Mouse (Mus musculus): ENCODE measurements around the gene Prkar1a. TPM values are rescaled to one million over a fixed set of nuclear protein-coding genes. Genes with fewer than 3 reads are reported as not detected.

Gene Prkar1a
- 100 to 1,000 TPM; 380 to 385 TPM for total RNA-seq (2021)
- long read RNA-seq, experiment 1, transcript Prkar1a-201 (11 exons, 3,359 nt), result major isoform, 415 of 801 reads
- long read RNA-seq, experiment 1, partial matches to known transcripts, result 352 of 801 reads
- long read RNA-seq, experiment 1, other reads (novel, unspliced or antisense), result 33 of 801 reads
- long read RNA-seq, experiment 2, transcript Prkar1a-201 (11 exons, 3,359 nt), result major isoform, 423 of 800 reads
- long read RNA-seq, experiment 2, partial matches to known transcripts, result 344 of 800 reads
- long read RNA-seq, experiment 2, other reads (novel, unspliced or antisense), result 31 of 800 reads

GRCm38 (mm10) chr11:109649206-109649605 is at the start of gene Prkar1a:
Prkar1a (plus strand) TSS chr11:109649405.
- DNase-seq (ENCODE audit: low spot score in 2 of 2), result no peak

- no peak for DNase-seq (ENCODE audit: low spot score in 2 of 2)
These were observed 41.6 kb upstream of the Prkar1a start for GRCm38 (mm10) chr11:109607600-109607999.

- no peak for DNase-seq (ENCODE audit: low spot score in 2 of 2)
These were observed 40.1 kb upstream of the Prkar1a start for GRCm38 (mm10) chr11:109608976-109609625.

- DNase-seq (ENCODE audit: low spot score in 2 of 2), result no peak
These were observed 39.0 kb upstream of the Prkar1a start for GRCm38 (mm10) chr11:109610046-109610794.

GRCm38 (mm10) chr11:109610795-109611302 is 38.4 kb upstream of the Prkar1a start:
- peak in 1 of 2 experiments; percentile 21 for DNase-seq (ENCODE audit: low spot score in 2 of 2)

- DNase-seq (ENCODE audit: low spot score in 2 of 2), result peak; percentile 96 to 99
These were observed 37.7 kb upstream of the Prkar1a start, which contains the start of gene Wipi1 for GRCm38 (mm10) chr11:109611303-109612149. Wipi1 (minus strand) TSS chr11:109611967.

DNA sequence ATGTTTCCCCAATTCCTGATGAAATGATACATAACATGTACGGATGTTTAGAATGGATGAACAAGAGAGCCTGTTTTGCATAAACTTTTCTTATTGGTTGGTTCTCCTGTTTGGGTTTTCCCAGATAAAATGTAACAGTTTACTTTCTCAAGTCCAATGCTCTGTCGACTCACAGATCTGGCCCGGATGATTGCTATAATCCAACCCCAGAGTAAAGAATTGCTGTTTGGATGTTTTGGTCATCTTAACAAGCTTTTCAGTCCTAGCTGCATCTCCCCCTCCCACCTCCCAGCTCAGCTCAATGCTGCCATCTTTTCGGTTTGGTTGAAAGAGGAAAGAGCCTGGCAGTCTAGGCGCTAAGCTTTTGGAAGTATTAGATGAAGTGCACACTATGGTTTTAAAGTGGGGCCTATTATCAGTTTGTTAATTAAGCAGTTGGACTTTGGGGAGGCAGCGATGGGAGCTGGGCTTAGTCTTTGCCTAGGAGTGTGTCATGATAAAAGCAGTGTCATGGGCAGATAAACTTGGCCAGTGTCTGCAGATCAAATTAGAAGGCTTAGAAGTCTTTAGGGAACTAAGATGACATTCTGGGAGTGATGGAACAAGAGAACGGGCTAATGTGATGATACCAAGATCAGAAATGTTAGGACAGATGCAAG is 36.2 kb upstream of the Prkar1a start:
- no peak for DNase-seq (ENCODE audit: low spot score in 2 of 2)

DNA sequence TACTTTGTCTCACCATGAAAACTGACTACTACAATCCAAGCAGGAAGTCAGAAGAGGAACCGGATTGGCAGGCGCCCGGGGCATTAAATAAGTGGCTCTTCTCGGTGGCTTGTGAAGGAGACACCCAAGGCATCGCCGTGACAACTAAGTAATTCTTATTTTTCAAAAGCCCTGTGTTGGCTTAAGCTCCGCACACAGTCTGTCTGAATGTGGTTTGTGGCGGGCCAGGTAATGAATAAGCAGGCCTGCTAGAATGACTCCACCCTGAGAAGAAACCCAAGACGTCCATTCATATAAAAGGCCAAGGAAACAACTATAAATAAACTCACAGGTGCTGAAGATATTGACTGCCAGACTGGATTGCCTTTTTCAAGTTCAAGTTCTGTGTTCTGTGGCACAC is 33.9 kb upstream of the Prkar1a start:
- no peak for DNase-seq (ENCODE audit: low spot score in 2 of 2)

DNA sequence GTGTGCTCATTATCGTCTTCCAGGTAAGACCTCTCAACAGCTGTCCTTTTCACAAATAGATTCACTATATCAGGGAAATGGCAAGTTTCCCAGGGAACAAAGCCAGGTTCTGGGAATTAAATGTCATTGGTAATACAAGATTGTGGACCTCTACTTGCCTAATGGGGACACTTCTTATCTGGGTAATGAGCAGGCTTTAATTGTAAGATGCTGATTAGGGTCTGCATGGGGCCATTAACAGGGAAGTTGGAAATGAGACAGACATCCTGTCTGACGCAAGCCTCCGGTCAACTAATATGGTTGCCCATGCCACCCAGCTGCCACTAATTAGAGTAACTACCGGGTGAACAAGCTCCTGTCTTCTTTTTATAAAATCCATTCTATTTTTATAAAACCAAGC is 32.9 kb upstream of the Prkar1a start:
- DNase-seq (ENCODE audit: low spot score in 2 of 2), result no peak

DNA sequence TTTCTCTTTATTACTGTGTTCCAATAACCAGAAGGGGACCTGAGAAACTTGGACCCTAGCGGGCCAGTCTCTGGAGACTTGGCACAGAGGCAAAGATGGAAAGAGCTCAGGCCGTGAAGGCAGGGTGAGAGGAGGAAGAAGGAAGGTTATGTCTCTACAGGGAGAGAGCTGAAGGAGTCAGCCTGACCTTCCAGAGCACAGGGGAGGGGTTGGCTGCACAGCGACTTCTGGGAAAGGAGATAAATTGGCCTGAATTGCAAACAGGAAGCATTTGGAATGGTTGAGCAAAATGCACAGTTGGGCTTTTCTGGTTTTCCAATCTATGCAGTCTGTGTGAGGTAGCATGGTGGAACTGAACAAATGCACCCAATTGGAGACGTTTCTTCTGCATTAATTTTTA is 32.4 kb upstream of the Prkar1a start:
- no peak for DNase-seq (ENCODE audit: low spot score in 2 of 2)

DNA sequence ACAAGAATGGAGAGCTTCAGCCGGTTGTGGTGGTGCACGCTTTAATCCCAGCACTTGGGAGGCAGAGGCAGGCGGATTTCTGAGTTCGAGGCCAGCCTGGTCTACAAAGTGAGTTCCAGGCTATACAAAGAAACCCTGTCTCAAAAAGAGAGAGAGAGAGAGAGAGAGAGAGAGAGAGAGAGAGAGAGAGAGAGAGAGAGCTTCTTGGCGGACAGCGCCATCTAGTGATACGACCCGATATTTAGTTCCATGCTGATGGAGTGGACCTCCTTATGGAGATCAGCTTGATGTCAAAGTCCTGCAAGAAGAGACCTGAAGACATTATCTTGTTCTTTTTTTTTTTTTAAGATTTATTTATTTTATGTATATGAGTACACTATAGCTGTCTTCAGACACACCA is 30.1 kb upstream of the Prkar1a start:
- peak in 1 of 2 experiments; percentile 56 for DNase-seq (ENCODE audit: low spot score in 2 of 2)

DNA sequence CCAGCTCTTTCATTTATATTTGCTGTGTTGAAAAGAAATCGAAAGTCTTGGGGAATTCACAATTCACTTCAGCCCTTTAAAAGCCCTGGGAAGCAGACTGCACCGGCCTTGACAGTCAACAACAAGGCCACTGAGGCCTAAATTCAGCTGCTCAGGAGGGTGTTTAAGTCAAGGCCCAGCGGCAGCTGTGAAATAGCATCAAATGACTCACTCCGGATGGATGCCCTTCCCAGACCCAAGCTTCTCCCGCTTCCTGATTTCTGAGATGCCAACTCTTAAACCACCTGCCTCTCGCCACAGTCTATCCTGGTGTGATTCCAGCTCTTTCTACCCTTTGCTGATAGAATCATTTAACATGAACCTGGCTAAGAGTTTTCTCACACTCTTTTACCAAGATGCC is 28.8 kb upstream of the Prkar1a start:
- no peak for DNase-seq (ENCODE audit: low spot score in 2 of 2)

DNA sequence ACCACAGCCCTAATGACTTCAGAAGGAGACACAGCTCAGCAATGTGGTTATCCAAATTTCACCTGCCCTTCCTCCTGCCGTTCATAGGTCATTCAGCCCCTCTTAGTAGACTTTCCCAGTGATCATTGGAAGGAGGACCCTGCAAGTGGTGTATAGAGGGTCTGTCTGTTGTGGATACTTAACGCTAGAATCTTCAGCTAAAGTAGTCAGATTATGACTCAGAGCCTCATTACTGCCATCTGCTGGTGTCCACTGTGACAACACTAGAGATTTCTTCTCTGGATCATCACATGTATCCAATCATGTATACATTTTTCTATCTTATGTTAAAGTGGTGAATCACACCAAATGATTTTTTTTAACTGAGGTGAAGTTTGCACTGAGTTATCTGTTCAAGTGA is 28.0 kb upstream of the Prkar1a start:
- peak in 1 of 2 experiments; percentile 53 for DNase-seq (ENCODE audit: low spot score in 2 of 2)

DNA sequence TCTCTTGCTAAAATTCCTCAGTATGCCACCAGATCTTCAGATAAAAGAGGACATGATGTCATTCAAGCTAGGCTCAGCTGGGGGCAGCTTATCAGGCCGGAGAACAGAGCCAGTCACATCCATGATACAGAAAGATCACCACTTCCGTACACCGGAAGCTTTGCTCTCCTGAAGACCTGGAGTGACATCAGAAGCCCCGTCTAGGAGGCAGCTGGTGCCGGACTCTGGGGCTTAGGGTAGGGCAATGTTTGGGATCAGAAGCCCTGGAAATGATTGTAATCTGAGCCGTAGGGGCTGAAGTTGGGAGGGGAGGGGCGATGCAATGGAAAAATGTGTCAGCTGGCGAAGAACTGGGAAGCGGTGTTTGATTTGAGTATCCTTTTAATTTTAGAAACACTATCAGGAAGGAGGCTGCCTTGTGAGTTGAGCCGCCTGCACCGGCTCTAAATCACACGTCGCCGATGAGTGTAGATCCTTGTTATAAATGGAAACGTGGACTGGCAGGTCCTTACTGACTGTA is 26.6 kb upstream of the Prkar1a start:
- no peak for DNase-seq (ENCODE audit: low spot score in 2 of 2)

- no peak for DNase-seq (ENCODE audit: low spot score in 2 of 2)
These were observed 26.0 kb upstream of the Prkar1a start for GRCm38 (mm10) chr11:109623238-109623637.

DNA sequence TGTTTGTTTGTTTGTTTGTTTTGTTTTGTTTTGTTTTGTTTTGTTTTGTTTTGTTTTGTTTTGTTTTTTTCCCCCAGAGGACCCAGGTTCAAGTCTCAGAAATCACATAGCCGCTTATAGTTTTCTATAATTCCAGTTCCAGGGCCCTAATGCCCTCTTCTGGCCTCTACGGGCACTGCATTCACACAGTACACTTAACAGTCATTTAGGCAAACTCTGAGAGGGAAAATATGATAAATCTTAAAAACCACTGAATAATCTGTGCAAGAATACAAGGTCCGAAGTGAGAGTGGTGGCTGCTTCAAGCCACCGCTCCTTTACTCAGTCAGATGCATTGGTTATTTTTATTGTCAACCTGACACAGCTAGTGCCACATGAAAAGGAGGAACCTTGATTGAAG is 21.6 kb upstream of the Prkar1a start:
- no peak for DNase-seq (ENCODE audit: low spot score in 2 of 2)

DNA sequence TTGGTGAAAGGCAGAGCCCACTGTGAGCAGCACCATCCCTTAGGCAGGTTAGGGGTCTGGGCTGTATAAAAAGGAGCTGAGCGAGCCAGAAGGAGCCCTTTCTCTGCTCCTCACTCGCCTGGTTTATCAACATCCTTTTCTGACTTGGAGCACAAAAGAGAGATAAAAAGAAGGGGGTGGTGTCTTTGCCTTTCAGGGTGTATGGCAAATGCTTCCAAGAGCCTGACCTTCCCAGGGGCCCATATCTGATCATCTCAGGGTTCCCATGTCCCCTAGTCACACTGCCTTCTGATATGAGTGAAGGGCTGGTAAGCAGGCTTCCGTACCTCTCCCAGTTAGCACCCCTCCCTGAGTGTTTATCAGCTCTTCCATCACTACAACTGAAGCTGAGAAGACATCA is 21.1 kb upstream of the Prkar1a start:
- DNase-seq (ENCODE audit: low spot score in 2 of 2), result no peak

GRCm38 (mm10) chr11:109629021-109629521 is 20.1 kb upstream of the Prkar1a start:
- no peak for DNase-seq (ENCODE audit: low spot score in 2 of 2)

DNA sequence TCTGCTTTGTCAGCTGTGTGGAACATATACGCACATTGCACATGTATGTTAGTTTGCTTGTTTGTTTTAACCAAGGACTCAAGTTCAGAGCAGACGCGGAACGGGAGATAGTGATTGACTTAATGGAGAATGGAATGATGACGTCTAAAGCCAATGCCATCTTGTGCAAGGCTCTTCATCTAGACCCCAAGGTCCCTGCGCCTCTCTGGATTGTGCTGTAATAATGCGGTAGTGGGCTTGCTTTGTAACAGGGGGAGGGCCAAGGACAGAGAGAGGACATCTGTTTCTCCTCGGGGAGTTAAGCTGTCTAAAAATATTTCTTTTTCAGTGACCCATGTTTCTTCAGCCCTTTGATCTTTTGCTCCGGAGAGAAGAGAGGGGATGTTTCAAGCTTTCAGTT is 14.3 kb upstream of the Prkar1a start:
- no peak for DNase-seq (ENCODE audit: low spot score in 2 of 2)

- DNase-seq (ENCODE audit: low spot score in 2 of 2), result no peak
These were observed 13.3 kb upstream of the Prkar1a start for GRCm38 (mm10) chr11:109635871-109636395.
